Mouse (Mus musculus): ENCODE results near the gene Prickle2.

DNA sequence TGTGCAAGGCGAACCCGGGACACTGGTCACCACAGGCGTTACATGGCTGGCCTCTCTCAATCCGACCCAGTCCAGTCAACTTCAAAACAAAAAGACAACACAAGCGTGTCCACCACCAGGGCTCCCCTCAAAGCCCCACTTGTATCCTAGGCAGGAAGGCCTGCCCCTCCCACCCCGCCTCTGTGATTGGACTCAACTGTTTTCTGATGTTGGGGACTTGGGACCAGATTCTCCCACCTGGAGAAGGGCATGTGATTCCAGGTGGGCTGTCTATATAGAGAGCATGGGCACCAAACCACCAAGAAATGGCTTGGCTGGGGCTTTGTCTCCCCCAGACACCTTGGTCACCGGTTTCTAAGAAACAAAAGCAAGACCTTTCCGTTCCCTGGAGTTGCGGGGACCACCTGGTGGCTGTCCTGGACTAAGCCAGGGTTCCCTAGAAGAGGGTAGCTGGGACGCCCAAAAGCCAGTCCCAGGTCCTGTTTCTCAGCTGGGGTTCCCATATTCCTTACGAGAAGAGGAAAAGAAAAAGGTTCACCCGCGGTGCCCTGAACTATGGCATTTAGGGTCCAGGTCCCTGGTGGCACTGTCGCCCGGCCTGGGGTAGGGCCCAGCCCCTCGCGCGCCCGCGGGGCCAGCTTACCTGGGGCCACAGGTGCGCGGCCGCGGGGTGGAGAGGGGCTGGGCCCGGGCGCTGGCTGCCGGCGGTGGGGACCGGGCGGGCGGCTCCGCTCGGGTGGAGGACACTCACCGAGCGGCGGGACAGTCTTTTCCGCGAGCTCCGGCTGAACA is 406 bp downstream of the Prickle2 start:
- TF ChIP-seq POLR2A (IDR thresholded peaks at IDR 0.05; ENCODE audit: insufficient read length, low read depth) (no peak), CEBPB (IDR thresholded peaks at IDR 0.05; ENCODE audit: insufficient read depth, poor library complexity, severe bottlenecking) (no peak)
